Mouse (Mus musculus) megakaryocyte progenitor cell, adult 5-6 weeks (primary cell): ENCODE results near the gene Inppl1. TPM values are rescaled to one million over a fixed set of nuclear protein-coding genes. Genes with fewer than 3 reads are reported as not detected.

ENCODE experiments used
- ATAC-seq: replicated peaks from 2 replicates; pipeline ENCODE4 v1.8.0; 2016; ENCODE audit warnings: mild to moderate bottlenecking, moderate TSS enrichment, inconsistent platforms; ENCODE audit not compliant: poor library complexity
- total RNA-seq, 2 experiments: library from RNA; stranded (forward) in 1 of 2; stranded (reverse) in 1 of 2; fragments of 157-497, 149-512 nt in 1 of 2; fragments of 200-1000 nt in 1 of 2; gene quantifications; 2 replicates each; pipeline versions ENCODE4 v1.2.3 to v1.2.4; 2015 to 2017

Gene Inppl1
- total RNA-seq (2015) (1.2 and 4.0 TPM in 2 replicates), total RNA-seq (2017) (1.6 and 4.6 TPM in 2 replicates)

GRCm38 (mm10) chr7:101837606-101838471, at the start of gene Inppl1:
TSS of gene Inppl1 (minus strand) at chr7:101838229.
- ATAC-seq, result peak; percentile 35

- ATAC-seq, result no peak
Observed at GRCm38 (mm10) chr7:101886274-101886673, 48.2 kb upstream of the Inppl1 start.

GRCm38 (mm10) chr7:101884160-101884559, 46.1 kb upstream of the Inppl1 start:
- peak; percentile 50; the same call in 1 of the 2 replicates for ATAC-seq

GRCm38 (mm10) chr7:101882413-101883154, 44.6 kb upstream of the Inppl1 start:
- ATAC-seq, result no peak

GRCm38 (mm10) chr7:101880855-101881254, 42.8 kb upstream of the Inppl1 start:
- ATAC-seq, result peak; percentile 26; the same call in 1 of the 2 replicates

- ATAC-seq, result no peak
Observed at GRCm38 (mm10) chr7:101875978-101876377, 37.9 kb upstream of the Inppl1 start.

GRCm38 (mm10) chr7:101871296-101871695, 33.3 kb upstream of the Inppl1 start:
- ATAC-seq, result peak; percentile 57

- ATAC-seq, result no peak
Observed at GRCm38 (mm10) chr7:101870629-101871028, 32.6 kb upstream of the Inppl1 start, which contains the start of gene Folr1. TSS of gene Folr1 (minus strand) at chr7:101870788.

- ATAC-seq, result no peak
Observed at GRCm38 (mm10) chr7:101869163-101869500, 31.1 kb upstream of the Inppl1 start.

GRCm38 (mm10) chr7:101868241-101869162, 30.5 kb upstream of the Inppl1 start:
- peak; percentile 69 for ATAC-seq

- no peak for ATAC-seq
Observed at GRCm38 (mm10) chr7:101867482-101867881, 29.5 kb upstream of the Inppl1 start.

GRCm38 (mm10) chr7:101866491-101867265, 28.6 kb upstream of the Inppl1 start:
- no peak for ATAC-seq

- no peak for ATAC-seq
Observed at GRCm38 (mm10) chr7:101863415-101863814, 25.4 kb upstream of the Inppl1 start, which contains the start of gene Anapc15. TSS of gene Anapc15 (plus strand) at chr7:101863715.

GRCm38 (mm10) chr7:101862291-101862690, 24.3 kb upstream of the Inppl1 start:
- ATAC-seq, result no peak

GRCm38 (mm10) chr7:101860978-101861377, 22.9 kb upstream of the Inppl1 start:
- no peak for ATAC-seq

- ATAC-seq, result peak; percentile 39; the same call in 1 of the 2 replicates
Observed at GRCm38 (mm10) chr7:101858362-101858761, 20.3 kb upstream of the Inppl1 start.

- ATAC-seq, result no peak
Observed at GRCm38 (mm10) chr7:101857094-101857493, 19.1 kb upstream of the Inppl1 start, which contains the start of gene Folr2. TSS of gene Folr2 (minus strand) at chr7:101857194.

GRCm38 (mm10) chr7:101853816-101854215, 15.8 kb upstream of the Inppl1 start:
- no peak for ATAC-seq

- no peak for ATAC-seq
Observed at GRCm38 (mm10) chr7:101852846-101853245, 14.8 kb upstream of the Inppl1 start.

GRCm38 (mm10) chr7:101851689-101852088, 13.7 kb upstream of the Inppl1 start:
- peak; percentile 42 for ATAC-seq
